Comparison of ENCODE assay signal across 19 mouse cellular contexts in genomic region chr10:21146719-21147118, GRCm38 (mm10).
"Had no signal": no experiment of that assay in that cellular context is flagged by ENCODE, and none has a peak within 500 bp of the region (broad histone marks: within the 10 kb centered on the region; RNA-seq: fewer than 3 reads in every experiment).

No protein-coding gene starts in this region.

- ATAC-seq: midbrain, embryonic 16.5 days had no signal

- H3K4me3 ChIP-seq: midbrain, embryonic 10.5 days; midbrain, embryonic 12.5 days; myocyte; neural tube, embryonic 13.5 days; neural tube, embryonic 15.5 days had no signal

- H3K4me2 ChIP-seq: lung, embryonic 14.5 days; midbrain, embryonic 12.5 days; neural tube, embryonic 13.5 days; neural tube, embryonic 15.5 days had no signal

- H3K9me3 ChIP-seq: midbrain, embryonic 10.5 days; midbrain, embryonic 12.5 days; neural tube, embryonic 13.5 days; neural tube, embryonic 15.5 days had no signal

- H3K9ac ChIP-seq: lung, embryonic 14.5 days; midbrain, embryonic 12.5 days; neural tube, embryonic 13.5 days; neural tube, embryonic 15.5 days had no signal

- DNase-seq: lung, adult 18-20 months; lung, embryonic 14.5 days; lung, postnatal 10 days; lung, postnatal 4 days; midbrain, embryonic 14.5 days; retina, postnatal 1 day; right cerebral cortex, adult 18-20 months; right cerebral cortex, postnatal 25 days; right cerebral cortex, postnatal 4 days; spleen, adult 18-20 months; thymus, adult 18-20 months; thymus, postnatal 14 days; thymus, postnatal 36 days had no signal

- H3K27ac ChIP-seq: midbrain, embryonic 10.5 days; midbrain, embryonic 12.5 days; neural tube, embryonic 13.5 days; neural tube, embryonic 15.5 days had no signal

- H3K36me3 ChIP-seq: neural tube, embryonic 13.5 days; neural tube, embryonic 15.5 days had no signal

- H3K27me3 ChIP-seq: midbrain, embryonic 12.5 days; neural tube, embryonic 13.5 days; neural tube, embryonic 15.5 days had no signal
